Mouse (Mus musculus) G1E (cell line): ENCODE measurements around the gene Rasgrp2.

ENCODE experiments used
- CTCF ChIP-seq: IDR thresholded peaks from 2 replicates; pipeline ENCODE4 v1.5.1; 2012; ENCODE audit warnings: low read depth, low read length, inconsistent platforms, mixed read lengths
- TAL1 ChIP-seq: conservative IDR thresholded peaks from 2 replicates; pipeline ENCODE4 v1.6.1; 2012; ENCODE audit warnings: low read depth, low read length, inconsistent platforms, mixed read lengths

DNA sequence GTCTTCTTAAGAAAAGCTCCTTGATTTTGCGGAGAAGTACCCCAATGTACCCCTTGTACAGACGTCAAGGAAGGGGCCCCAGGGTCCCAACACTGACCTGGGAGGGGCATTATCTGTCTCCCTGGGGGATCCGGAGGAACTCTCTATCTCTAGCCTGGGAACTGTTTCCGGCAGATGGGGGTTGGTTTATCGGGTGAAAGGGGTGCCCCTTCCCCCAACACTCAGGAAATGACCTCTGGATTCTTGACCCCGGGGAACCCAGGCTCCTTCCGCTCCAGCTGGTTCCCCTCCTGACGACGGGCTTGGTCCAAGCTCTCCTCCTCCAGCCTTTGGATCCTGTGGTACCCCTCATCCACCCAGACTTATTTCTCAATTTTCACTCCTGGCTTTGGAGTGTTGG, 2.8 kb downstream of the Rasgrp2 start:
- TF ChIP-seq CTCF (no peak), TAL1 (no peak)
